Mouse (Mus musculus): ENCODE data around the gene Svep1. TPM values are rescaled to one million over a fixed set of nuclear protein-coding genes. Genes with fewer than 3 reads are reported as not detected.

Svep1 gene
- polyA plus RNA-seq, 1 experiment from 2014 or later, result 0.46 TPM

DNA sequence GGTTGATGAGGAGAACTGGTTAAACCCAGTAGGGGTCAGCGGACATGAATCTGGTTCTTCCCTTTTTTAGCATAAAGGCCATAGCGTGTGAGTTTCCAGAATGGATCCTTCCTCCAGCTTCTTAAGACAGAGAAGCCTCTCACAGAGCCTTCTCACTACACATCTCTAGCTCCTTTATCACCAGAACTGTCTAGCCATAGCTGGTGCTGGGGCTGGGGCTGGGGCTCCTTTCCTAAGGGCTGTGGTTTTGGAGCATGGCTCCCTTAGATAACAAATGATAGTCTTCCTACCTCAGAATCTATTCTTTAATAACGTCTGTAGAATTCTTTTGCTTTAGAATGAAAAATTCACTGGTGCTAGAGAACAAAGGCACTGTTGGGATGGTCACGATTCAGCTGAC lies 76.8 kb downstream of the Svep1 start:
- Histone ChIP-seq H3K9me3 (replicated peaks; ENCODE audit: control insufficient read depth, low read length) (no peaks in the 10 kb centered on the region), H3K9ac (ENCODE audit: low read depth, low read length) (no peak overlapping the region), H3K4me2 (ENCODE audit: low read depth, low read length) (no peak overlapping the region), H3K4me3 (ENCODE audit: low read depth, low read length) (no peak overlapping the region), H3K4me1 (ENCODE audit: control insufficient read depth, low read depth, low read length) (no peaks in the 10 kb centered on the region), H3K27me3 (ENCODE audit: control insufficient read depth, insufficient read depth, low read depth, low read length) (no peaks in the 10 kb centered on the region), H3K27ac (ENCODE audit: low read length) (no peak overlapping the region), H3K36me3 (ENCODE audit: control insufficient read depth, insufficient read depth) (no peaks in the 10 kb centered on the region)
- ATAC-seq (ENCODE audit: low read depth), result no peak
- 34% methylated on average over 4 of the region's 4 CpGs for WGBS (ENCODE audit: insufficient replicate concordance)

DNA sequence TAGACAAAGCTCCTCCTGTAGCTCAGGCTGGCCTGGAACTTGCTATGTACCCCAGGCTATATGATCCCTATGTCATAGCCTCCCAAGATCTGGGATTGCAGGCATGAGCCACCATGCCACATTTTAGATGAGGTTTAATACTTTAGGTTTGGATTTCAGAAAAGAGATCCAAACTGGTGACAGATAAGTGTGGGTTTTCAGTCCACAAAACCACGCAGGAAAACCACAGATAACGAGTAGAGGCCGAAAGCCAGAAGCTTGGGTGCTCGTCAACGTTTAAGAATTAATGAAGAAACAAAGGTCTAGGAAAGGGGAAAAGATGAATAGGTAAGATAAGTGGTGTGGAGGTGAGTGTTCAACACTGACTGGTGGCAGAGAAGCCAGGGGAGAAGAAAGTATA lies 79.6 kb downstream of the Svep1 start:
- 15% methylated on average over 5 of the region's 5 CpGs for WGBS (ENCODE audit: insufficient replicate concordance)

DNA sequence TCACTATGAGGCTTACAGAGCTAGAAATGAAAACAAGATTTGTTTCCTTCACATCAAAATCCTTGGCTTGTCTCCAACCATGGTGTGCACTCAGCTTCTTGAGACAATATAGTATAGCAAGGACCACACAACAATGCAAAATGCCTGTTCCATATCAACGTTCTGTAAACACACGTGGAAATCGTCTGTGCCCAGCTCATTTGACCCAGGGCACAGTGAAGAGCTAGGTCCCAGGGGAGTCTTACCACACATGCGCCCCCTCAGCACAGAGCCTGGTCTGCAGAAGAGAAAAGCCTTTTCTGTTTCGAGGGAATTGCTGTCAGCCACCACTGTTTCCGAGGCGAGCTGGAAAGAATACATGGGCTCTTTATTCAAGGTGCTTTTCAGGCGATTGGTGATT lies 91.2 kb downstream of the Svep1 start:
- WGBS (ENCODE audit: insufficient replicate concordance), result 59% methylated on average over 8 of the region's 8 CpGs
- H3K9me3 ChIP-seq (replicated peaks; ENCODE audit: control insufficient read depth, low read length), result no peaks in the 10 kb centered on the region
- no peak overlapping the region for H3K4me2 ChIP-seq (ENCODE audit: low read depth, low read length)
- H3K27me3 ChIP-seq (ENCODE audit: control insufficient read depth, insufficient read depth, low read depth, low read length), result no peaks in the 10 kb centered on the region
- no peak overlapping the region for H3K9ac ChIP-seq (ENCODE audit: low read depth, low read length)
- H3K36me3 ChIP-seq (ENCODE audit: control insufficient read depth, insufficient read depth), result no peaks in the 10 kb centered on the region
- H3K4me3 ChIP-seq (ENCODE audit: low read depth, low read length), result no peak overlapping the region
- no peak for ATAC-seq (ENCODE audit: low read depth)
- no peak overlapping the region for H3K27ac ChIP-seq (ENCODE audit: low read length)
- no peaks in the 10 kb centered on the region for H3K4me1 ChIP-seq (ENCODE audit: control insufficient read depth, low read depth, low read length)

More for the DNA sequence above, 79.6 kb downstream of the Svep1 start:
- Histone ChIP-seq H3K9me3 (replicated peaks; ENCODE audit: control insufficient read depth, low read length) (no peaks in the 10 kb centered on the region), H3K4me1 (ENCODE audit: control insufficient read depth, low read depth, low read length) (no peaks in the 10 kb centered on the region), H3K9ac (ENCODE audit: low read depth, low read length) (no peak overlapping the region), H3K4me2 (ENCODE audit: low read depth, low read length) (no peak overlapping the region), H3K27ac (ENCODE audit: low read length) (no peak overlapping the region), H3K36me3 (ENCODE audit: control insufficient read depth, insufficient read depth) (no peaks in the 10 kb centered on the region), H3K27me3 (ENCODE audit: control insufficient read depth, insufficient read depth, low read depth, low read length) (no peaks in the 10 kb centered on the region), H3K4me3 (ENCODE audit: low read depth, low read length) (no peak overlapping the region)
- no peak for ATAC-seq (ENCODE audit: low read depth)

DNA sequence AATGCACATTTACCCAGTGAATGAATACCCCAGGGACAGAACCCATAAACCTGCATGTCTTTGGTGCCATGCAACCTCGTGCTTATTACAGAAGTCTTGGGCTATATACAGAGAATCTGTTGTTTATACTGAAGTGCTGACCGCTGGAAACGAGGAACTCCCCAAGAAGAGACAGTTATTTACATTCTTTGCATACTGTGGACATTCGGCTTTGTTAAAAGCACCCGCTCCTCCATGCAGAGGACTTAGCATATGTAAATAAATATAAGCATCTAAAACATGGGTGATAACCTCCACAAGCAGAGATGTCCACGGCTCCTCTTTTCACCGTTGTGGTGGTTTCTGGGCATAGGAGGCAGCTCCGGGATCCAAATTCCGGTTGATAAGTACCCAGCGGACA lies 95.7 kb downstream of the Svep1 start:
- no peaks in the 10 kb centered on the region for H3K9me3 ChIP-seq (replicated peaks; ENCODE audit: control insufficient read depth, low read length)
- H3K9ac ChIP-seq (ENCODE audit: low read depth, low read length), result no peak overlapping the region
- H3K36me3 ChIP-seq (ENCODE audit: control insufficient read depth, insufficient read depth), result no peaks in the 10 kb centered on the region
- H3K4me1 ChIP-seq (ENCODE audit: control insufficient read depth, low read depth, low read length), result no peaks in the 10 kb centered on the region
- H3K4me2 ChIP-seq (ENCODE audit: low read depth, low read length), result no peak overlapping the region
- no peaks in the 10 kb centered on the region for H3K27me3 ChIP-seq (ENCODE audit: control insufficient read depth, insufficient read depth, low read depth, low read length)
- H3K27ac ChIP-seq (ENCODE audit: low read length), result no peak overlapping the region
- no peak overlapping the region for H3K4me3 ChIP-seq (ENCODE audit: low read depth, low read length)
- WGBS (ENCODE audit: insufficient replicate concordance), result 62% methylated on average over 10 of the region's 10 CpGs
- ATAC-seq (ENCODE audit: low read depth), result no peak

DNA sequence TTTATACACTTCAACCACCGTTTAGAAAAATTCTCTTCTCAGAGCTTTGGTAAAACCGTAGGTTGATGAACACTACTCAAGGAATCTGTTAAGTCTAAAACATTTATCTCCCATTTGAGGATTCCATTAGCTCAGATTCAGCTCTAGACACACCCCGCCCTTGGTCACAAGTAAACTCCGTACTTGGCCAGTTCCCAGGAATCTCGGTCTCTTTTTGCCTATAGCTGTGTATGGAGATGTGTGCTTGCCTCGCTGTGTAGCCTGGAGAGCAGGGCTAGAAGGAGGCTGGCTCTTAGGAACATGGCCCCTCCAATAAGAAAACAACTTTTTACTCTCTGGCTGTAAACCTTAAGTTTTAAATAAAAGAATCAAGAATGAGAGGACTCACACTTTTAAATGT lies 96.9 kb downstream of the Svep1 start:
- H3K9me3 ChIP-seq (replicated peaks; ENCODE audit: control insufficient read depth, low read length), result no peaks in the 10 kb centered on the region
- H3K4me2 ChIP-seq (ENCODE audit: low read depth, low read length), result no peak overlapping the region
- no peak overlapping the region for H3K4me3 ChIP-seq (ENCODE audit: low read depth, low read length)
- H3K27me3 ChIP-seq (ENCODE audit: control insufficient read depth, insufficient read depth, low read depth, low read length), result no peaks in the 10 kb centered on the region
- H3K9ac ChIP-seq (ENCODE audit: low read depth, low read length), result no peak overlapping the region
- no peaks in the 10 kb centered on the region for H3K36me3 ChIP-seq (ENCODE audit: control insufficient read depth, insufficient read depth)
- H3K27ac ChIP-seq (ENCODE audit: low read length), result no peak overlapping the region
- ATAC-seq (ENCODE audit: low read depth), result no peak
- no peaks in the 10 kb centered on the region for H3K4me1 ChIP-seq (ENCODE audit: control insufficient read depth, low read depth, low read length)
- 72% methylated on average over 6 of the region's 6 CpGs for WGBS (ENCODE audit: insufficient replicate concordance)

DNA sequence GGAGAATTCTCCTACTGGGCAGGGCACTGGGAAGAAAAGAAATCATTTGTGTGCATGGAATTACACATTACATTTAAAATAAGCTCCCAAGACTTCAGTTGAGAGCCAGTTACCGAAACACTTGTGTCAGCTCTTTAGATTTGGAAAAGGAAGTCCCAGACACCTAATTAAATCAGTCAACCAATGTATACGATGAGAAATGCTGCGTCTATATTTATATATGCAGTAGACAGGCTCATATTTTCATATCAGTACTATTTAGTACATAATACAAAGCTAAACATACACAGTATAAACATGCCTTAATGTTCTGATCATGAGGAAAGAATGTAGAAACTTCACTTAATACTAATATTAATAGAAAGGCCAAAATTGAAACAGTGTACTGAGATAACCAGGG lies 98.3 kb downstream of the Svep1 start:
- Histone ChIP-seq H3K4me2 (ENCODE audit: low read depth, low read length) (no peak overlapping the region), H3K27ac (ENCODE audit: low read length) (no peak overlapping the region), H3K4me1 (ENCODE audit: control insufficient read depth, low read depth, low read length) (no peaks in the 10 kb centered on the region), H3K9ac (ENCODE audit: low read depth, low read length) (no peak overlapping the region), H3K9me3 (replicated peaks; ENCODE audit: control insufficient read depth, low read length) (no peaks in the 10 kb centered on the region), H3K4me3 (ENCODE audit: low read depth, low read length) (no peak overlapping the region), H3K36me3 (ENCODE audit: control insufficient read depth, insufficient read depth) (no peaks in the 10 kb centered on the region), H3K27me3 (ENCODE audit: control insufficient read depth, insufficient read depth, low read depth, low read length) (no peaks in the 10 kb centered on the region)
- ATAC-seq (ENCODE audit: low read depth), result no peak
- WGBS (ENCODE audit: insufficient replicate concordance), result 54% methylated on average over 3 of the region's 3 CpGs

DNA sequence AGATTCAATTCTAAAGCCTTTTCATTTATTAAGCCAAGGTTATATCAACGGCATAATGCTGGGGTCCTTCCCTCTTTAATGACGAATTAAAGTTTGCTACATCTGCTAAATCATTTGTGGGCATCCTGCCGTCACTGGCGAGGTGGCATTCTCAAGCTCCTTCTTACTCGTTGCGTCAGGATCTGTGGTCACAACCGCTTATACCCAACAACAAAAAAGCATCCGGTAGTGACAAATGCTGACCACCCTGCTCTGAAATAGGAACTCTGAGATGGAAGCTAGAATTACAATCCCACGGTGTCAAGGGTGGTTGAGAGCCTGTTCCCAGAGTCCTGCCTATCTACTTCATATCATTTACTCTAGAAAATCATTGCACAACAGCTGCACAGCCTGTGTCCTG lies 108.9 kb downstream of the Svep1 start:
- no peaks in the 10 kb centered on the region for H3K36me3 ChIP-seq (ENCODE audit: control insufficient read depth, insufficient read depth)
- no peak overlapping the region for H3K4me2 ChIP-seq (ENCODE audit: low read depth, low read length)
- ATAC-seq (ENCODE audit: low read depth), result no peak
- no peaks in the 10 kb centered on the region for H3K4me1 ChIP-seq (ENCODE audit: control insufficient read depth, low read depth, low read length)
- no peaks in the 10 kb centered on the region for H3K9me3 ChIP-seq (replicated peaks; ENCODE audit: control insufficient read depth, low read length)
- H3K4me3 ChIP-seq (ENCODE audit: low read depth, low read length), result no peak overlapping the region
- H3K9ac ChIP-seq (ENCODE audit: low read depth, low read length), result no peak overlapping the region
- no peaks in the 10 kb centered on the region for H3K27me3 ChIP-seq (ENCODE audit: control insufficient read depth, insufficient read depth, low read depth, low read length)
- no peak overlapping the region for H3K27ac ChIP-seq (ENCODE audit: low read length)
- WGBS (ENCODE audit: insufficient replicate concordance), result 50% methylated on average over 9 of the region's 9 CpGs

DNA sequence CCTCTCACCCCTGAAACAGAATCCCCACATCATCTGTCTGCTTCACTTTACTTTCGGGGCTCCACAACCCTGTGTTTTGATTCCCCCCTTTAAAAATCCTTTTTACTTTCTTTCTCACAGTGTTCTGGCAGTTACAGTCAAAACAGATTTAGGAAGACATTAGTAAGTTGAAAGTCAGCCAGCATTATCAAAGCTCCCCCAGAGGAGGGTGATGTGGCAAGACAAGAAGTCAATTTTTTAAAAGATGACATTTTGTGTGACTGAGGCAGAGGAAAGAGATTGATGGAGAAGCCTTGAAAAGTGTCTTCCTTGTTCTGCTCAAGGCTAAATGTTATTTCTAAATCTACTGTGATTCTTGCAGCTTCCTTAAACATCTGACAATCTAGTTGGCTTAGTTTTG lies 119.9 kb downstream of the Svep1 start:
- Histone ChIP-seq H3K27ac (ENCODE audit: low read length) (no peak overlapping the region), H3K27me3 (ENCODE audit: control insufficient read depth, insufficient read depth, low read depth, low read length) (no peaks in the 10 kb centered on the region), H3K9me3 (replicated peaks; ENCODE audit: control insufficient read depth, low read length) (no peaks in the 10 kb centered on the region), H3K9ac (ENCODE audit: low read depth, low read length) (no peak overlapping the region), H3K36me3 (ENCODE audit: control insufficient read depth, insufficient read depth) (no peaks in the 10 kb centered on the region), H3K4me2 (ENCODE audit: low read depth, low read length) (no peak overlapping the region), H3K4me1 (ENCODE audit: control insufficient read depth, low read depth, low read length) (no peaks in the 10 kb centered on the region), H3K4me3 (ENCODE audit: low read depth, low read length) (no peak overlapping the region)
- no peak for ATAC-seq (ENCODE audit: low read depth)
- 45% methylated on average over 1 of the region's 1 CpGs for WGBS (ENCODE audit: insufficient replicate concordance)

DNA sequence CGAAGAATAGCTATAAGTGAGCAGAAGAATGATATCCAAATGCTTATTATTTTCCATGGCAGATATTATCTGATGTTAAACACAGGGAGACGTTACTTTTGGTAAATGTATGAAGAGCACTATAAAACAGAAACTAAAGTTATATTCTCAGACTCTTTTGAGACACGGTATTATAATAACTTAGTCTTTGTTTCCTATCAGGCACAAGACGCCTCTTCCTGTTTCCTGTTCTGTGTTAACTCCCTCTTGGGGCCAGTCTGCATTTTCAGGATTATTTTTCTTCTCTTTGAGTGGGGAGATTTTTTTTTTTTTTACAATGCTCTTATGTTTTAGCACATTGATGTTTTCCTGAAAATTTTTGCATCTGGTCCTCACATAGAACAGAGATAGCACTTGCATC lies 120.5 kb downstream of the Svep1 start:
- 17% methylated on average over 4 of the region's 4 CpGs for WGBS (ENCODE audit: insufficient replicate concordance)
- no peak overlapping the region for H3K27ac ChIP-seq (ENCODE audit: low read length)
- no peak overlapping the region for H3K4me2 ChIP-seq (ENCODE audit: low read depth, low read length)
- no peak for ATAC-seq (ENCODE audit: low read depth)
- H3K9ac ChIP-seq (ENCODE audit: low read depth, low read length), result no peak overlapping the region
- no peaks in the 10 kb centered on the region for H3K9me3 ChIP-seq (replicated peaks; ENCODE audit: control insufficient read depth, low read length)
- H3K36me3 ChIP-seq (ENCODE audit: control insufficient read depth, insufficient read depth), result no peaks in the 10 kb centered on the region
- H3K4me1 ChIP-seq (ENCODE audit: control insufficient read depth, low read depth, low read length), result no peaks in the 10 kb centered on the region
- no peak overlapping the region for H3K4me3 ChIP-seq (ENCODE audit: low read depth, low read length)
- H3K27me3 ChIP-seq (ENCODE audit: control insufficient read depth, insufficient read depth, low read depth, low read length), result no peaks in the 10 kb centered on the region

DNA sequence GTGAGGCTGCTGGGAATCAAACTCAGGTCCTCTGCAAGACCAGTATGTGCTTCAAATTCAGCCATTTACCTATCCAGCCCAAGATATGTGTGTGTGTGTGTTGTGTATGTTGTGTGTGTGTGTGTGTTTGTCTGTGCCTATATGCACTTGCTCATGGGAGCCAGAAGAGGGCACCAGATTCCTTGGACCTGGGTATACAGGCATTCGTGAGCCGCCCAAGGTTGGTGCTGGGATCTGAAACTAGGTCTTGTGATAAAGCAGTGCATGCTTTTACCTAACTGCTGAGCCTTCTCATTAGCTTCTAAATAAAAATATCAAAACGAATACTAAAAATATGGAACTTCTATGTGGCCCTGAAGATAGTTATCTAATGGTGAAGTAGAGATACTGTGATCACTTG lies 121.3 kb downstream of the Svep1 start:
- Histone ChIP-seq H3K4me2 (ENCODE audit: low read depth, low read length) (no peak overlapping the region), H3K27ac (ENCODE audit: low read length) (no peak overlapping the region), H3K36me3 (ENCODE audit: control insufficient read depth, insufficient read depth) (no peaks in the 10 kb centered on the region), H3K4me3 (ENCODE audit: low read depth, low read length) (no peak overlapping the region), H3K4me1 (ENCODE audit: control insufficient read depth, low read depth, low read length) (no peaks in the 10 kb centered on the region), H3K27me3 (ENCODE audit: control insufficient read depth, insufficient read depth, low read depth, low read length) (no peaks in the 10 kb centered on the region), H3K9me3 (replicated peaks; ENCODE audit: control insufficient read depth, low read length) (no peaks in the 10 kb centered on the region), H3K9ac (ENCODE audit: low read depth, low read length) (no peak overlapping the region)
- 59% methylated on average over 3 of the region's 3 CpGs for WGBS (ENCODE audit: insufficient replicate concordance)
- no peak for ATAC-seq (ENCODE audit: low read depth)
